Mouse (Mus musculus) kidney, adult 8-10 months (tissue): Measurements from ENCODE around the gene Padi4.

ENCODE experiments used
- DNase-seq, 2 experiments: peaks; one replicate each; pipeline ENCODE4 v3.0.0; 2022

Padi4 gene

GRCm38 (mm10) chr4:140732871-140733270, 41.2 kb downstream of the Padi4 start:
- no peak for DNase-seq

- DNase-seq = no peak
Observed at GRCm38 (mm10) chr4:140731654-140732053, 42.4 kb downstream of the Padi4 start.

GRCm38 (mm10) chr4:140726907-140727306, 47.1 kb downstream of the Padi4 start:
- DNase-seq = no peak

GRCm38 (mm10) chr4:140724739-140725138, 49.3 kb downstream of the Padi4 start:
- no peak for DNase-seq

GRCm38 (mm10) chr4:140723801-140724200, 50.2 kb downstream of the Padi4 start:
- no peak for DNase-seq

- no peak for DNase-seq
Observed at GRCm38 (mm10) chr4:140723192-140723591, 50.8 kb downstream of the Padi4 start.

GRCm38 (mm10) chr4:140722710-140723109, 51.3 kb downstream of the Padi4 start:
- no peak for DNase-seq

- no peak for DNase-seq
Observed at GRCm38 (mm10) chr4:140721968-140722490, 52.0 kb downstream of the Padi4 start.

GRCm38 (mm10) chr4:140720091-140720490, 53.9 kb downstream of the Padi4 start:
- no peak for DNase-seq

- no peak for DNase-seq
Observed at GRCm38 (mm10) chr4:140718436-140718835, 55.6 kb downstream of the Padi4 start.

GRCm38 (mm10) chr4:140716994-140717393, 57.0 kb downstream of the Padi4 start:
- DNase-seq = no peak

GRCm38 (mm10) chr4:140714586-140714985, 59.5 kb downstream of the Padi4 start:
- DNase-seq = no peak

- peak; percentile 80 to 91 for DNase-seq
Observed at GRCm38 (mm10) chr4:140713480-140714365, 60.3 kb downstream of the Padi4 start.

GRCm38 (mm10) chr4:140711360-140711759, 62.7 kb downstream of the Padi4 start:
- no peak for DNase-seq

GRCm38 (mm10) chr4:140710781-140711180, 63.3 kb downstream of the Padi4 start:
- DNase-seq = no peak

- no peak for DNase-seq
Observed at GRCm38 (mm10) chr4:140709617-140710016, 64.4 kb downstream of the Padi4 start.

GRCm38 (mm10) chr4:140709111-140709510, 64.9 kb downstream of the Padi4 start:
- DNase-seq = no peak

- DNase-seq = no peak
Observed at GRCm38 (mm10) chr4:140708297-140708927, 65.6 kb downstream of the Padi4 start.

- DNase-seq = no peak
Observed at GRCm38 (mm10) chr4:140707615-140708014, 66.4 kb downstream of the Padi4 start.

GRCm38 (mm10) chr4:140704166-140704565, 69.9 kb downstream of the Padi4 start:
- DNase-seq = no peak

- no peak for DNase-seq
Observed at GRCm38 (mm10) chr4:140703636-140704035, 70.4 kb downstream of the Padi4 start.

GRCm38 (mm10) chr4:140702611-140703327, 71.3 kb downstream of the Padi4 start:
- peak; percentile 79 to 83 for DNase-seq
